Mouse (Mus musculus) left cerebral cortex, adult 11 months (tissue): ENCODE results near the gene Apoa2.
A peak's percentile ranks its signal among the peaks of the same experiment; 100 is the strongest.

Experiments
- DNase-seq: peaks from one replicate; pipeline ENCODE4 v3.0.0; 2022; ENCODE audit warnings: low spot score

The Apoa2 gene

GRCm38 (mm10) chr1:171224857-171225256, at the start of gene Apoa2:
TSS of gene Apoa2 (plus strand) at chr1:171225054.
- DNase-seq = no peak

- no peak for DNase-seq
Observed at GRCm38 (mm10) chr1:171179487-171180171, 45.2 kb upstream of the Apoa2 start.

DNA sequence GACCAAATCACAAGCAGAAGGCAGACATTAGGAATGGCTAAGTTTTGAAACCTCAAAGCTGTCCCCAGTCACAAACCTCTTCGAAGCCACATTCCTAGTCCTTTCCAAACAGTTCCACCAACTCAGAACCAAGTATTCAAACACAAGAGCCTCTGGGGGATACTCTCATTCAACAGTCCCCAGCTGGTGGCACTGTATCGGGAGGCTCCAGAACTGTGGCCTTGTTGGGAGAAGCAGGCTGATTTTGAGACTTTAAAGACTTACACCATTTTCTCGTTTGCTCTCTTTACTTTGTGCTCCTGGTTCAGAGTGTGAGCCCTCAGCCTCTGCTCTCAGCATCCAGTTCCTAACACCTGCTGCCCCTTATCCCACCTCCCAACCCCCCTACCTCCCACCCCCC, 41.8 kb upstream of the Apoa2 start:
- DNase-seq = no peak

DNA sequence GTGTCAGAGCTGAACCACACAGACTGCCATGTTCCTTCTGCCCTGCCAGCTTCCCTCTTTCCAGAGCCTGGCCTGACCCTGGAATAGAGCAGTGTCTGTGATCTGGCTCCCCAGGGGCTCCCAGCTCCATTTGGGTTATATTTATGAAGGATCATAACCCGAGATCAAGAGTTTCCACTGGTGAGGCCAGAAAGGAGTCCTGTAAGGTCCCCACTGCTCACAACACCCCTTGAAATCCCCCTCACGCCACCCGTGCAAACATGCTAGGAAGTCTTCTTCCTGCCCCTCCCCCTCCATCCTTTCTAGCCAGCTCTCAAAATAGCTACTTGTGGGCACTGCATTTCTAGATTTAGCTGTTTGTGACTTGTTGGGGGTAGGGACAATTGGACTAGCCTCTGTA, 41.2 kb upstream of the Apoa2 start:
- no peak for DNase-seq

GRCm38 (mm10) chr1:171184314-171184713, 40.5 kb upstream of the Apoa2 start:
- DNase-seq = no peak

DNA sequence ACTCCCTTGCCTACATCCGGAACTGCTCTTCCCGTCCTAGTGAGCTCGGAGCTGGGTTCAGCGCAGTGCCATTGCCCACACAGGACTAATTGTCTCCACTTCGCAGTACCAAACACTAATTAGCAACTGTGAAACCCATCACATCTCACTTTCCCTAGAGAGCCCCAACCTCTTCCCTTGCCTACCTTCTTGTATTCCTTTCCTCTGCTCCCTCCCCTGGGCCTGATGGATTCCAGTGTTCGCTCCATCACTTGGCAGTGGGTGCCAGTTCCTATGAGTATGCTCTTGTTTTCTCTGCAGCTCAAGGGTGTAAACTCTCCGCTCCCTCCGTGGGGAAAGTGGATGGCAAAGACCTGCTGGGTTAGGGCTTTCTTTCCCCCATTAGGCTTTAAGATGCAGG, 39.2 kb upstream of the Apoa2 start:
- DNase-seq = no peak

DNA sequence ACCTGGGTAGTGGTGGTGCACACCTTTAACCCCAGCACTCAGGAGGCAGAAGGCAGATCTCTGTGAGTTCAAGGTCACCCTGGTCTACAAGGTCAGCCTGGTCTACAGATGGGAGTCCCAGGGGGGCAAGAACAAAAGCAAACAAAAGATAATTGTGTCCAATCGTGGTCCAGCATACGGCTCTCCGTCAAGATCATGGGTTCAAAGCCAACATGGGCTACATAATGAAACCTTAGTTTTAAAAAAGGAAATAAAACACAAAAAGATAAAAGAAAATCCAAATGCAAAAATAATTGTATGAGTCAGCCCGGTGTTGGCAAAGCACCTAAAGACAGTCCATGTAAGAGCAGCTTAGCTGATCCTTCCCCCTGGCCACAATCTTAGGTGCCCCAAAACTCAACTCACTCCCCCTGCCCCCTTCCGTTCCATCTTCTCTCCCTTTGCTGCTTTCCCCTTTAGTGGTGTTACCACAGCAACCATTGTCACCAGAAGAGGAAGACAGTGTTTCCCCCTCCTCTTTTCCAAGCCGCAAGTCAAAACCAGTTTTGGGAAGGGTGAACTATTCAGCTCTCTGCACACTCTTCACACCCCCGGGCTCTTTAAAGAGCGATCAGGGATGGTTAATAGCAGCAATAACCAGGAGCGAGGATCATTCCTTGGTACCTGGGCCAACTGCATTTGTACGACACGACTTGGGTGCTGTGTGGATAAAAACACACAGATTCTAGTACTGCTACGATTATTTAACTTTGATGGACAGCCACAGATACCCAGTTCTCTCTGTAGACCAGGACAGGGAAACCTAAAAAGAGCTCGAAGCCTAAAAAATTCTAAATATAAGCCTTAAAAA, 36.8 kb upstream of the Apoa2 start:
- no peak for DNase-seq

DNA sequence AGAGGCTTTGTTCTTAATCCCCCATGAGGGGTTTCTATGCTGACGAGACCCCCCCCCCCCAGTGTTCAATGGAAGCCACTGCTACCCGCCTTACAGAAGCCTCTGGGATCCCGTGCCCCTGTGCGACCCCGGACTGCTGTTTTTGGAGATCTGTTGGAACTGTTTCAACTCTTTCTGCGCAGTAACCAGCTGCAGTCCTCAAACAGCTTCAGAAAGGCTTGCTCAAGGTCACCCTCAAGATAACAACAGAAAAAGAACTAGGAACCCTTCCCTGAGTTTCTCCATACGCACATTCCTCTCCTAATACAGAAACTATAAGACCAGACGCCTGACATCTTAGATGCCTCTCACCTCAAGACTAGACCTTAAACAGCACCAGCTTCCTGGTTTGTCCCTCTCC, 35.8 kb upstream of the Apoa2 start:
- DNase-seq = no peak

DNA sequence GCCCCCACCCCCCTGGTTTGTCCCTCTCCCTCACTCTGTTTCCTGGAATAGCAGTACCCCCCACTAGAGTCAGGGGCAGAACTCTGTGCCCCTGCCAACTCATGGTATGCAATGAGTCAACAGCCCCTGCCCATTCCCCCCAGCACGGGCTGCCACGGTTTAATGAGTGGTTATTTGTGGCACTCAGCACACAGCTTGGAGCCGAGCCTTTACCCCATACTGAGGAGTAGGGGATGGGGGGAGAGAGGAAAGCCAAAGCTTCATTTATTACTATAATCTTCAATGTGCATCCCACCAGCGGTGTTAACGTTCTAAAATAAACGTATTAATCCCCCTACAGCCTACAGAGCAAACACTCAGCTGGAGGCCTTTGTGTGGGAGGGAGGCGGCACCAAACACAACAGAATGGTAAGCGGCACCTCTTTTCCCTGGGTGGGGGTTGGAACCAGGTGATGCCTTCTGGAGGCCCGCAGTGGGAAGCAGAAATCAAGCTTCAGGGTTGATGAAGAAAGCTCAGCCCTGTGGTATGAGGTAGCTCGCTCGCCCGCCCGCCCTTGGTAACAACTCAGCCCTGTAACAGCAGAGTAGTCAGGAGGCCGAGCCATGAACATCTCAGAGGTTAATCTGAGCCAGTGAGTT, 35.3 kb upstream of the Apoa2 start:
- DNase-seq = no peak

DNA sequence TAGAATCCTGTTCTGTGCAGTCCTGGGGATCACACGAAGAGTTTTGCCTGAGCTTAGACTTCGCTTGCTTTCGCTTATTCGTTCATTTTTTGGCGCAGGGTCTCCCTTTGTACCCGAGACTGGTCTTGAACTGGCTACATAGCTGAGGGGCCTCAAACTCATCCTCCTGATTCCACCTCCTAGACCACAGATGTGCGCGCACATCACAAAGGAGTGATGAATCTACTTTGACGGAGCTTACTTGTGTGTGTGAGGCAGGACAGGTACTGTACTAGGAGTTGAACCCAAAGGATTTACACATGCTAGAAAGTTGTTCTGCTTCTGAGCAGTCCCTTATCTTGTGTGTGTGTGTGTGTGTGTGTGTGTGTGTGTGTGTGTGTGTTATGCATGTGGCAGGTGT, 34.0 kb upstream of the Apoa2 start:
- DNase-seq = no peak

- DNase-seq = no peak
Observed at GRCm38 (mm10) chr1:171192283-171192682, 32.6 kb upstream of the Apoa2 start.

DNA sequence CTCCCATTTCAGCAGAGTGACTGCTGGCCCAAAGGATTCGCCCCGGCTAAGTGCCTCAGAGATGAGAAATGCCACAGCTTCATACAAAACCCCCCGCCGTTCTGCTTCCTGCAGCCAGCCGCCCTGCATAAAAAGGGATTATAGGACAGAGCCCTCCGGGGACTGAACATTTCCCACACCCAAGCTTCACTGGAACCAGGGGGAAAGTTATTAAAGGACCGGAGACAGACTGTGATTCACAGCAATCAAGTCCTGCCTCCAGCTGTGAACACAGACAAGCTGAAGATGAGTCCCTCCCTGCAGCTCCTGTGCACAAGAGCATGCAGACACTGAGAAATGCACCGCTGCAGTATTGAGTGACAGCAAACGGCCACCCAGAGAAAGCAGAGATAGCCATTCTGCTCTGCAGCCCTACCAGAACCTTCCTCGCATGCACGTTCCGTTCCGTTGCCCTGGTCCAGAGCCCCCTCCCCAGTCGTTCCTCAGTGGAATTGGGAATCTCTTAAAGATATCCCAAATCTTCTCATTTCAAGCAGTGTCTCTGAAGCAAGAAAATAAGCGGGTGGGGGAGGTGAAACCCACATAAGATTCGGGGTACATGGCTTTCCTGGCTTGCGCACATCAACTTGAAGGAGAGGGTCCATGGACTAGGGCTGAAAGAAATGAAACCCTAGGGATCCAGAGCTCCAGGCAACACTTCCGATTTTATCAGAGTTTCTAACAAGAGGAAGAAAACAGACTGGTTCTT, 31.6 kb upstream of the Apoa2 start:
- DNase-seq = no peak

DNA sequence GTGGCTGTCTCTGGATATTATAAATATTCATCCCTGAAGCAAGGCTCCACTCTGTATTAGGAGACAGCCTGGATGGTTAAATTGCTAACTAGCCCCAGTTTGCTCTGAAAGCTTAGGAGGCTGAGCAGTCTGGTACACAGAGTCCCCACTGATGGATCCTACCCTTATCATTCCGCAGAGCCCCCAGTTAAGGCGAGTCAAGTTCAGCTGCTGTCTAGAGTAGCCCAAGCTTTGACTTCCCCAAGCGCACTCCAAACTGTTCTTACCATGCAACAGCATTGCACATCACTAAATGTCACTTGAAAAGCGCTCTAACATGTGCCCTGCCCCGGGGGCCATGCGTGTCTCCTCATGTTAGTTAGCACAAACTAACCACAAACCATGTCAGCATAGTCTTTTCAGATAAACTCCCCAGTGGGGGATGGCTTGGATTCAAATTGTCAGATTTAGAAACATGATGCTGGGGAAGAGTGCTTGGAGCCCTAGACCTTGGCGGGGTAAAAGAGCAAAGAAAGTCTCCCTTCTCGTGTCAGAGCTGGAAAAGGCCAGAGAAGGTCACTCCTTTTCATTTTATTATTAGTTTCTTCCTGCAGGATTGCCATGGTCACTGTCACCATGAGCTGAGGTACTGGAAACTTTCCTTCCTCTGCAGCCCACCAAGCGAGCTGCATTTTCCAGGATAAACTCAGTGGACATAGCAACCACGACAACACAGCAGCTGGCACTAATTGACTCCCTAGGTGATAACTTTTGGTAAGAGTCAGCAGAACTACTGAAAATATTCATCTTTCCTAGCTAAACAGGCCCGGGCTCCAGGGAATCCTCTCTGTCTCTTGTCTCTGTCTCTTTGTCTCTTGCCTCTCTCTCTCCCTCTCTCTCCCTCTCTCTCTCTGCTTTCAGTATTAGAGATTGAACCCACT, 30.7 kb upstream of the Apoa2 start:
- no peak for DNase-seq

GRCm38 (mm10) chr1:171195046-171195822, 29.6 kb upstream of the Apoa2 start:
- DNase-seq = no peak

GRCm38 (mm10) chr1:171195887-171196397, 28.9 kb upstream of the Apoa2 start, which contains the start of gene Pcp4l1:
TSS of gene Pcp4l1 (minus strand) at chr1:171196268.
- peak; percentile 66 for DNase-seq

DNA sequence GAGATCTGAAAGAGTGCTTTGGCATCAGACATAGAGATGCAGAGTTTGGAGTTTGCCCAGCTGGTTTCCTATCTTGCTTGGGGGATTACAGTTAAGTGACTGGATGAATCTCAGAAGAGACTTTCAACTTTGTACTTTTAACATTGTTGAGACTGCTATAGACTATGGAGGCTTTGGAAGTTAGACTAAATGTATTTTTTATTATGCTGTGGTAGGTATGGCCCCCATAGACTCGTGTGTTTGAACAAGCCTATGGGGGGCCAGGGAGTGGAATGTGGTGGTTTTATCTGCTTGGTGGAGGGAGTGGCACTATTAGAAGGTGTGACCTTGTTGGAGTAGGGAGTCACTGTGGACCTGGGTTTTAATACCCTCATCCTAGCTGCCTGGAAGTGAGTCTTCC, 25.3 kb upstream of the Apoa2 start:
- DNase-seq = no peak

- DNase-seq = no peak
Observed at GRCm38 (mm10) chr1:171200769-171201168, 24.1 kb upstream of the Apoa2 start.

GRCm38 (mm10) chr1:171203471-171204248, 21.2 kb upstream of the Apoa2 start:
- DNase-seq = no peak

GRCm38 (mm10) chr1:171204249-171204644, 20.6 kb upstream of the Apoa2 start:
- DNase-seq = no peak
